Mouse (Mus musculus): Measurements from ENCODE around the gene Dnajc11. TPM values are rescaled to one million over a fixed set of nuclear protein-coding genes. Genes with fewer than 3 reads are reported as not detected.

The Dnajc11 gene
- total RNA-seq, 2 experiments from 2014 or later, result 55.1 to 70.9 TPM

- no peak for DNase-seq (ENCODE audit: extremely low spot score in 1 of 2, low spot score in 2 of 2)
- intact Hi-C loops (cut with DNase I), result no loop called here
These were observed 66.0 kb downstream of the Dnajc11 start for GRCm38 (mm10) chr4:151999481-151999880.

- intact Hi-C loops (cut with DNase I), result no loop called here
- DNase-seq (ENCODE audit: extremely low spot score in 1 of 2, low spot score in 2 of 2), result no peak
These were observed 67.4 kb downstream of the Dnajc11 start for GRCm38 (mm10) chr4:152000906-152001305.

DNA sequence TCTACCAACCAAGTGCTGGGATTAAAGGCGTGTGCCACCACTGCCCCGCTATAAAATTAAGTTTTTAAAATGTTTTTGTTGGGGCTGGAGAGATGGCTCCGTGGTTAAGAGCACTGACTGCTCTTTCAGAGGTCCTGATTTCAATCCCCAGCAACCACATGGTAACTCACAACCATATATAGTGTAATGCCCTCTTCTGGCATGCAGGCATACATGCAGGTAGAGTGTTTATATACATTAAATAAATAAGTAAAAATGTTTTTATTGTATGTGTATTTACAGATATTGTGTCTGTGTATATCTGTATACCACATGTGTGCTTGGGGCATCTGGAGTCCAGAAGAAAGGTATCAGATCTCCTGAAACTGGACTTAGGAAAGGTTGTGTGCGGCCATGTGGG lies 67.8 kb downstream of the Dnajc11 start:
- intact Hi-C loops (cut with DNase I), result no loop called here
- DNase-seq (ENCODE audit: extremely low spot score in 1 of 2, low spot score in 2 of 2), result no peak

- no peak for DNase-seq (ENCODE audit: extremely low spot score in 1 of 2, low spot score in 2 of 2)
- intact Hi-C loops (cut with DNase I), result no loop called here
These were observed 68.6 kb downstream of the Dnajc11 start for GRCm38 (mm10) chr4:152002063-152002462.

GRCm38 (mm10) chr4:152006137-152006536 lies 72.6 kb downstream of the Dnajc11 start:
- intact Hi-C loops (cut with DNase I), result no loop called here
- no peak for DNase-seq (ENCODE audit: extremely low spot score in 1 of 2, low spot score in 2 of 2)

- intact Hi-C loops (cut with DNase I), result no loop called here
- DNase-seq (ENCODE audit: extremely low spot score in 1 of 2, low spot score in 2 of 2), result no peak
These were observed 73.3 kb downstream of the Dnajc11 start for GRCm38 (mm10) chr4:152006812-152007211.

- DNase-seq (ENCODE audit: extremely low spot score in 1 of 2, low spot score in 2 of 2), result no peak
- intact Hi-C loops (cut with DNase I), result no loop called here
These were observed 74.1 kb downstream of the Dnajc11 start for GRCm38 (mm10) chr4:152007481-152008147.

DNA sequence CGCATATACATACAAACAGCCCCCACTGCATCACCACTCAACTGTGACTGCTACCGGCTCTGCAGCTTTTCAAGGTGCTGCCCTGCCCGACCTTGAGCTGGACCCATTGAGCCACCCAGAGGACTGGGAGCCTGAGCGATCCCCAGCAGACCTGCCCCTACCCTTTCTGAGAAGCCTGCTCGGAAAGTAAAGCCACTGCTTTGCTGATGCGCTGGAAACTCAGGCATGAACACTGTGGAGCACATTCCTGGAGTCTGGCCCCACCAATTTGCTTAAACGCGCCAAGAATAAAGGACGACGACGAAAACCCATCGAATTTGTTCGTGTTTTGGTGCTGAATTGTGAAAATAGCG lies 74.6 kb downstream of the Dnajc11 start:
- DNase-seq (ENCODE audit: extremely low spot score in 1 of 2, low spot score in 2 of 2), result no peak
- intact Hi-C loops (cut with DNase I), result no loop called here

GRCm38 (mm10) chr4:152008622-152009075 lies 75.2 kb downstream of the Dnajc11 start, which contains the start of gene Klhl21:
Klhl21 (plus strand) TSS chr4:152008803.
- intact Hi-C loops (cut with DNase I), result no loop called here

DNA sequence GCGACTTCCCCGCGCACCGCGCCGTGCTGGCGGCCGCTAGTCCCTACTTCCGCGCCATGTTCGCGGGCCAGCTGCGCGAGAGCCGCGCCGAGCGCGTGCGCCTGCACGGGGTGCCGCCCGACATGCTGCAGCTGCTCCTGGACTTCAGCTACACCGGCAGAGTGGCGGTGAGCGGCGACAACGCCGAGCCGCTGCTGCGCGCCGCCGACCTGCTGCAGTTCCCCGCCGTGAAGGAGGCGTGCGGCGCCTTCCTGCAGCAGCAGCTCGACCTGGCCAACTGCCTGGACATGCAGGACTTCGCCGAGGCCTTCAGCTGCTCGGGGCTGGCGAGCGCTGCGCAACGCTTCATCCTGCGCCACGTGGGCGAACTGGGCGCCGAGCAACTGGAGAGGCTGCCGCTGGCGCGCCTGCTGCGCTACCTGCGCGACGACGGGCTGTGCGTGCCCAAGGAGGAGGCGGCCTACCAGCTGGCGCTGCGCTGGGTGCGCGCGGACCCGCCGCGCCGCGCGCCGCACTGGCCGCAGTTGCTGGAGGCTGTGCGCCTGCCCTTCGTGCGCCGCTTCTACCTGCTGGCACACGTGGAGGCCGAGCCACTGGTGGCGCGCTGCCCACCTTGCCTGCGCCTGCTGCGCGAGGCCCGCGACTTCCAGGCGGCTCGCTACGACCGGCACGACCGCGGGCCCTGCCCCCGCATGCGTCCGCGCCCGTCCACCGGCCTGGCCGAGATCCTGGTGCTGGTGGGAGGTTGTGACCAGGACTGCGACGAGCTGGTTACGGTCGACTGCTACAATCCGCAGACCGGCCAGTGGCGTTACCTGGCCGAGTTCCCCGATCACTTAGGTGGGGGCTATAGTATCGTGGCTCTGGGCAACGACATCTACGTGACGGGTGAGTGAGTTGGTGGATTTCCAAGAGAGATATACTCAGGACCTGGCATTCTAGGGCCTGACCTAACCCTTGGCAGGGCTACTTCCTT lies 75.9 kb downstream of the Dnajc11 start:
- peak in 1 of 2 experiments; percentile 87 for DNase-seq (ENCODE audit: extremely low spot score in 1 of 2, low spot score in 2 of 2)
- intact Hi-C loops (cut with DNase I), result no loop called here

More at GRCm38 (mm10) chr4:152008622-152009075, 75.2 kb downstream of the Dnajc11 start, which contains the start of gene Klhl21:
- DNase-seq (ENCODE audit: extremely low spot score in 1 of 2, low spot score in 2 of 2), result peak; percentile 87 to 97

- DNase-seq (ENCODE audit: extremely low spot score in 1 of 2, low spot score in 2 of 2), result no peak
- intact Hi-C loops (cut with DNase I), result no loop called here
These were observed 76.7 kb downstream of the Dnajc11 start for GRCm38 (mm10) chr4:152010091-152010706.

- peak in 1 of 2 experiments; percentile 39 for DNase-seq (ENCODE audit: extremely low spot score in 1 of 2, low spot score in 2 of 2)
- intact Hi-C loops (cut with DNase I), result no loop called here
These were observed 77.2 kb downstream of the Dnajc11 start for GRCm38 (mm10) chr4:152010707-152011134.

- intact Hi-C loops (cut with DNase I), result no loop called here
- peak in 1 of 2 experiments; percentile 13 for DNase-seq (ENCODE audit: extremely low spot score in 1 of 2, low spot score in 2 of 2)
These were observed 77.8 kb downstream of the Dnajc11 start for GRCm38 (mm10) chr4:152011171-152011760.

DNA sequence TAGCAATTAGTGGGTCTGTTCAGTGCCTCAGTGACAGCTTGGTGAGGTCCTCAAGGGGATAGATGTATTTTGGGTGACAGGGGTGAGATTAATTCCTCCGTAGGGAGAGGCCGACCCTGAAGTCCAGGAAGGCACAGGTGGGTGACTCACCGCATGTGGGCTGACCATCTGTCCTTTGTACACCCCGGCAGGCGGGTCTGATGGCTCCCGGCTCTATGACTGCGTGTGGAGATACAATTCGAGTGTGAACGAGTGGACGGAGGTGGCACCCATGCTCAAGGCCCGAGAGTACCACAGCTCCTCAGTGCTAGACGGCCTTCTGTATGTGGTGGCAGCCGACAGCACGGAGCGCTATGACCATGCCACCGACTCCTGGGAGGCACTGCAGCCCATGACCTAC lies 78.6 kb downstream of the Dnajc11 start:
- intact Hi-C loops (cut with DNase I), result no loop called here
- no peak for DNase-seq (ENCODE audit: extremely low spot score in 1 of 2, low spot score in 2 of 2)

DNA sequence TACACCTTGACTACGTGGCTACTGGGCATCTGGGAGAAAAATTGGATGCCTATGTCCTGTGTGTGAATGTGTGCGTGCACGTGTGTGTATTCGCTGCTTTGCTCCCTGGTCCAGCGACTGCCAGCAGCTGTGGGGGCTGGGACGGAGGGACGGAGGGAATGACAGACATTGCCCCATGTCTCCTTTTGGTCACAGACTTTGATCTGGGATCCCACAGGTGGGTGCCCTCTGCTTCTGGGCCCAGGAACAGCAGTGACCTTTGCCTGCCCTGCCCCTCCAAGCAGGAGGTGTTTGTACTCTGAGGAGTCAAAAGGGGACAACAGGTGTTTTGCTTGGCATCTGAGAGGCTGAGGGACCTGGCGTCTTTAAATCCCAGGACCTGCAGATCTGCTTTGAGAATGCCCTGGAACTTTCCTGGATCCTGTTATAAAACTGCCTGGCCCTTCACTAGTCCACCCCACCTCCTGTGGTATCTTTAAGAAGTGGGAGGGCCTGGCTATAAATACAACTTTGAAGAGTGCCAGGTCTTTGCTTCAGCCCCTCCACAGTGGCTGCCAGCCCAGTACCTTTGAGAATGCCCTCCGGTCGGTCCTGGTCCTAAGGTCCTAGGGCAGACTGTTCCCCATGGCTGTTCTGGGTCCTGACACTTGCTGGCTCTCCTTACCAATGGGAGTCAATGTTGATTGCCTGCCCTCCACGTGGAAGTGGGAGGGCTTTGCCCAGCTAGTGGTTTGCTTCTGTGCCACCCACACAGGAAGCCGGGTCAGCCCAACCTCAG lies 79.7 kb downstream of the Dnajc11 start:
- no peak for DNase-seq (ENCODE audit: extremely low spot score in 1 of 2, low spot score in 2 of 2)
- intact Hi-C loops (cut with DNase I), result no loop called here

- intact Hi-C loops (cut with DNase I), result no loop called here
- DNase-seq (ENCODE audit: extremely low spot score in 1 of 2, low spot score in 2 of 2), result no peak
These were observed 85.6 kb downstream of the Dnajc11 start for GRCm38 (mm10) chr4:152019073-152019472.

GRCm38 (mm10) chr4:152020024-152020423 lies 86.5 kb downstream of the Dnajc11 start:
- intact Hi-C loops (cut with DNase I), result no loop called here
- DNase-seq (ENCODE audit: extremely low spot score in 1 of 2, low spot score in 2 of 2), result no peak

DNA sequence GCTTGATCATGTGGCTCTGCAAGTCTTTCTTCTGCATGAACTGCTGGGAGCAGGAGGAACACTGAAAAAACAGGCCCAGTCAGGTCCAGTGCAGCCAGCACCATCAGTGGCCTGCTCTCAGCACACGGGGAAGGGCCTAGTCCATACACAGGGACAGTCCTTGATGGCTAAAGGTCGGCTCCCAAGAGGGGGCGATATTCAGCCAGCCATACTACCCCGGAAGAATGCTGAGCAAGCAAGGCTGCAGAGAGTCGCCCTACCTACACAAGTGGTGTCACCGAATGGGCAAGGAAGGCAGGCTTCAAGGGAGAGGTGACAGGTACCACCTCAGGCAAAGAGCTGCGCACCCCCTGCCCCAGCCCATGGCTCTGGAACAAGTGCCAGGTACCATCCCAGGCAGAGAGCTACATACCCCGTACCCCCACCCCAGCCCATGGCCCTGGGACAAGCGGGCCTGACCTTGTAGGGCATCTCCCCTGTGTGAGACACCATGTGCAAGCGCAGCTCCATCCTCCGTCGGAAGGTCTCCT lies 88.1 kb downstream of the Dnajc11 start:
- no peak for DNase-seq (ENCODE audit: extremely low spot score in 1 of 2, low spot score in 2 of 2)
- intact Hi-C loops (cut with DNase I), result no loop called here

Measured in left cerebral cortex, postnatal 10 days (tissue).